Mouse (Mus musculus): ENCODE measurements around the gene Smad3. TPM values are rescaled to one million over a fixed set of nuclear protein-coding genes. Genes with fewer than 3 reads are reported as not detected.

Gene Smad3
- total and polyA plus RNA-seq, 2 experiments from 2014 or later = 5.5 to 16.0 TPM

GRCm38 (mm10) chr9:63613569-63613968 is 144.2 kb downstream of the Smad3 start:
- no peak overlapping the region for H3K4me3 ChIP-seq (ENCODE audit: low read depth, low read length)
- no peaks in the 10 kb centered on the region for H3K4me1 ChIP-seq (ENCODE audit: insufficient read depth)
- H3K9me3 ChIP-seq (ENCODE audit: low read length) = no peaks in the 10 kb centered on the region
- H3K4me2 ChIP-seq (ENCODE audit: low read depth) = peak overlapping the region; percentile 23; the same call in 1 of the 2 replicates
- H3K27me3 ChIP-seq (ENCODE audit: insufficient read depth, low read length) = no peaks in the 10 kb centered on the region
- no peak overlapping the region for H3K27ac ChIP-seq (ENCODE audit: low read depth, low read length)
- DNase-seq = no peak
- 14% methylated on average over 1 of the region's 1 CpGs for WGBS
- TF ChIP-seq CTCF (IDR thresholded peaks at IDR 0.05; ENCODE audit: low read depth) = no peak
- no peak overlapping the region for H3K9ac ChIP-seq
- peaks cover 10% of the 10 kb centered on the region for H3K36me3 ChIP-seq (ENCODE audit: insufficient read depth)
- ATAC-seq = peak; percentile 32; the same call in 1 of the 2 replicates

GRCm38 (mm10) chr9:63612565-63613515 is 145.0 kb downstream of the Smad3 start:
- WGBS = 37% methylated on average over 16 of the region's 16 CpGs
- ATAC-seq (peak; percentile 73), DNase-seq (peak; percentile 68)
- TF ChIP-seq CTCF (IDR thresholded peaks at IDR 0.05; ENCODE audit: low read depth) = peak; percentile 66
- H3K4me2 ChIP-seq (ENCODE audit: low read depth) = peak overlapping the region; percentile 23; the same call in 1 of the 2 replicates
- no peaks in the 10 kb centered on the region for H3K27me3 ChIP-seq (ENCODE audit: insufficient read depth, low read length)
- no peak overlapping the region for H3K4me3 ChIP-seq (ENCODE audit: low read depth, low read length)
- no peak overlapping the region for H3K27ac ChIP-seq (ENCODE audit: low read depth, low read length)
- H3K9me3 ChIP-seq (ENCODE audit: low read length) = no peaks in the 10 kb centered on the region
- no peaks in the 10 kb centered on the region for H3K4me1 ChIP-seq (ENCODE audit: insufficient read depth)
- H3K9ac ChIP-seq = no peak overlapping the region
- peaks cover 10% of the 10 kb centered on the region for H3K36me3 ChIP-seq (ENCODE audit: insufficient read depth)

- Histone ChIP-seq H3K9ac (no peak overlapping the region), H3K36me3 (ENCODE audit: insufficient read depth) (peaks cover 3% of the 10 kb centered on the region), H3K4me1 (ENCODE audit: insufficient read depth) (no peaks in the 10 kb centered on the region), H3K27ac (ENCODE audit: low read depth, low read length) (no peak overlapping the region), H3K9me3 (ENCODE audit: low read length) (no peaks in the 10 kb centered on the region), H3K4me2 (ENCODE audit: low read depth) (no peak overlapping the region), H3K27me3 (ENCODE audit: insufficient read depth, low read length) (no peaks in the 10 kb centered on the region), H3K4me3 (ENCODE audit: low read depth, low read length) (no peak overlapping the region)
- no peak for ATAC-seq
- no peak for DNase-seq
- no peak for TF ChIP-seq CTCF (IDR thresholded peaks at IDR 0.05; ENCODE audit: low read depth)
- WGBS = 78% methylated on average over 5 of the region's 5 CpGs
Measured at GRCm38 (mm10) chr9:63611967-63612366, 145.8 kb downstream of the Smad3 start.

DNA sequence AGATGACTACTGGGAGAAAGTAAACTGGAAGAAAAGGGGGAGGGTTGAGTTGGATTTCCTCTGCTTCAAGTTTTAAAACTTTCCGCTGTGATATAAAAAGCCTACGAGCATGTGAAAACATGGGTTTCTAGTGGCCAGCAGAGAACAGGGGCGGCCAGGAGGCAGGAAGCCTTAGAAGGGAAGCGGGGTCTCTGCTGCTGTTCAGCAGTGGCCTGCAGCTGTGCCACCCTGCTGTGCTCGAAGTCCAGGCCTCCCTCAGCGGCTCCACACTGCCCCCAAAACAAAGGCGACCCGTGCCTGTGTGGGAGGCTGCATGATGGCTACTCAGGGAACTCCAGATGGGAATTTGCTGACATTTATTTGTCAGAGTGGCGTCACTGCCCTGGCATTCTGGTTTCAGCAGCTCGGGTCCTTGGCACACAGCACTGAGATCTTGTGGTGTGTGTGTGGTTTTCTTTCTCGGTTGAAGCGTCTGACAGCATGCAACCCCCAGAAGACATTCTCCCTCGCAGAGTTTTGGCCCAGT is 146.9 kb downstream of the Smad3 start:
- ATAC-seq (peak; percentile 16; the same call in 1 of the 2 replicates), DNase-seq (peak; percentile 21)
- H3K27me3 ChIP-seq (ENCODE audit: insufficient read depth, low read length) = no peaks in the 10 kb centered on the region
- no peaks in the 10 kb centered on the region for H3K36me3 ChIP-seq (ENCODE audit: insufficient read depth)
- TF ChIP-seq CTCF (IDR thresholded peaks at IDR 0.05; ENCODE audit: low read depth) = no peak
- H3K9me3 ChIP-seq (ENCODE audit: low read length) = no peaks in the 10 kb centered on the region
- no peak overlapping the region for H3K4me2 ChIP-seq (ENCODE audit: low read depth)
- no peak overlapping the region for H3K4me3 ChIP-seq (ENCODE audit: low read depth, low read length)
- no peak overlapping the region for H3K27ac ChIP-seq (ENCODE audit: low read depth, low read length)
- WGBS = 18% methylated on average over 13 of the region's 13 CpGs
- no peaks in the 10 kb centered on the region for H3K4me1 ChIP-seq (ENCODE audit: insufficient read depth)
- no peak overlapping the region for H3K9ac ChIP-seq

- Histone ChIP-seq H3K9me3 (ENCODE audit: low read length) (no peaks in the 10 kb centered on the region), H3K4me2 (ENCODE audit: low read depth) (no peak overlapping the region), H3K27me3 (ENCODE audit: insufficient read depth, low read length) (no peaks in the 10 kb centered on the region), H3K4me3 (ENCODE audit: low read depth, low read length) (no peak overlapping the region), H3K9ac (no peak overlapping the region), H3K36me3 (ENCODE audit: insufficient read depth) (no peaks in the 10 kb centered on the region), H3K27ac (ENCODE audit: low read depth, low read length) (no peak overlapping the region), H3K4me1 (ENCODE audit: insufficient read depth) (no peaks in the 10 kb centered on the region)
- ATAC-seq = no peak
- DNase-seq = no peak
- peak; percentile 33; the same call in 1 of the 2 replicates for TF ChIP-seq CTCF (IDR thresholded peaks at IDR 0.05; ENCODE audit: low read depth)
- 86% methylated on average over 6 of the region's 6 CpGs for WGBS
Measured at GRCm38 (mm10) chr9:63610231-63610630, 147.6 kb downstream of the Smad3 start.

GRCm38 (mm10) chr9:63609776-63610175 is 148.0 kb downstream of the Smad3 start:
- Histone ChIP-seq H3K4me2 (ENCODE audit: low read depth) (no peak overlapping the region), H3K36me3 (ENCODE audit: insufficient read depth) (no peaks in the 10 kb centered on the region), H3K9ac (no peak overlapping the region), H3K4me3 (ENCODE audit: low read depth, low read length) (no peak overlapping the region), H3K27me3 (ENCODE audit: insufficient read depth, low read length) (no peaks in the 10 kb centered on the region), H3K9me3 (ENCODE audit: low read length) (no peaks in the 10 kb centered on the region), H3K27ac (ENCODE audit: low read depth, low read length) (no peak overlapping the region), H3K4me1 (ENCODE audit: insufficient read depth) (no peaks in the 10 kb centered on the region)
- no peak for DNase-seq
- ATAC-seq = no peak
- TF ChIP-seq CTCF (IDR thresholded peaks at IDR 0.05; ENCODE audit: low read depth) = no peak
- WGBS = 95% methylated on average over 2 of the region's 2 CpGs

DNA sequence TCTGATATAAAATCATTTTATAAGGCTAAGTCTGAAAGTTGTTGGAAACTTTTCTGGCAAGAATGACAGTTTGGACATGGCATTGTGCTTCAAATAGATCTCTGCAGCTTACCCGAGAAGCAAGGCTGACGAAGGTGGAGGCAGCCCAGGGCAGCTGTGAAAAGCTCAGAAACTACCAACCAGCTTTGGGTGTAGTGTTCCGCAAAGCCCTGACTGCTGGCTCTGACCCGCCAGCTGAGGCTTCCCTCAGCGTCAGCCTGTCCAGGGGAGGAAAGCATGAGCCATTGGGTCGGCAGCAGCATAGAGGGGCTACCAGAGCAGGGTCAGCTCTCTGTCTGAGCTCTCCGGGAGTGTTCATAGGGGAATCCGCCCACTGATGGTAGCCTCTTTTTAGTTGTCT is 148.5 kb downstream of the Smad3 start:
- no peak overlapping the region for H3K27ac ChIP-seq (ENCODE audit: low read depth, low read length)
- H3K4me2 ChIP-seq (ENCODE audit: low read depth) = no peak overlapping the region
- ATAC-seq (no peak), DNase-seq (no peak)
- H3K36me3 ChIP-seq (ENCODE audit: insufficient read depth) = no peaks in the 10 kb centered on the region
- TF ChIP-seq CTCF (IDR thresholded peaks at IDR 0.05; ENCODE audit: low read depth) = no peak
- no peaks in the 10 kb centered on the region for H3K4me1 ChIP-seq (ENCODE audit: insufficient read depth)
- no peaks in the 10 kb centered on the region for H3K27me3 ChIP-seq (ENCODE audit: insufficient read depth, low read length)
- no peak overlapping the region for H3K9ac ChIP-seq
- WGBS = 72% methylated on average over 8 of the region's 8 CpGs
- H3K9me3 ChIP-seq (ENCODE audit: low read length) = no peaks in the 10 kb centered on the region
- H3K4me3 ChIP-seq (ENCODE audit: low read depth, low read length) = no peak overlapping the region
